Mouse (Mus musculus) megakaryocyte, embryonic 14.5 days (primary cell): ENCODE data around the gene Tmem164. TPM values are rescaled to one million over a fixed set of nuclear protein-coding genes. Genes with fewer than 3 reads are reported as not detected.

ENCODE experiments used
- H3K27me3 ChIP-seq: replicated peaks from 2 replicates; pipeline ENCODE3; 2012; ENCODE audit warnings: inconsistent platforms
- H3K36me3 ChIP-seq: replicated peaks from 2 replicates; pipeline ENCODE3; 2012; ENCODE audit warnings: low read length, inconsistent platforms, mixed read lengths
- H3K4me1 ChIP-seq: 2 replicates; pipeline ENCODE4 v1.6.1; 2012; ENCODE audit warnings: inconsistent platforms
- H3K4me3 ChIP-seq: replicated peaks from 2 replicates; pipeline ENCODE3; 2012; ENCODE audit warnings: moderate library complexity, mild to moderate bottlenecking, inconsistent platforms
- H3K9me3 ChIP-seq: 2 replicates; pipeline ENCODE4 v1.6.1; 2012; ENCODE audit warnings: inconsistent platforms
- FLI1 ChIP-seq: IDR thresholded peaks from 2 replicates; pipeline ENCODE4 v1.6.1; 2012; ENCODE audit warnings: low read length, inconsistent platforms, mixed read lengths
- GATA1 ChIP-seq: IDR thresholded peaks from 3 replicates; pipeline ENCODE4 v1.6.1; 2012; ENCODE audit warnings: mixed read lengths, low read length, inconsistent platforms, borderline replicate concordance
- polyA plus RNA-seq: library from polyadenylated mRNA; stranded (reverse); fragments of >175 nt; gene quantifications from 2 replicates; pipeline ENCODE4 v1.2.3, GENCODE M21; 2012; ENCODE audit warnings: low replicate concordance; ENCODE audit not compliant: insufficient read depth

Tmem164 gene
- polyA plus RNA-seq, 1 experiment: 10.3 TPM

- H3K9me3 ChIP-seq: no peaks in the 10 kb centered on the region
- no peak for TF ChIP-seq GATA1
- no peak for TF ChIP-seq FLI1
- H3K27me3 ChIP-seq: peaks cover 7% of the 10 kb centered on the region
- H3K36me3 ChIP-seq: no peaks in the 10 kb centered on the region
- no peak overlapping the region for H3K4me3 ChIP-seq
- peaks cover 25% of the 10 kb centered on the region for H3K4me1 ChIP-seq
These were observed 8.5 kb upstream of the Tmem164 start for GRCm38 (mm10) chrX:142672701-142673100.

GRCm38 (mm10) chrX:142677193-142677592 is 4.0 kb upstream of the Tmem164 start:
- H3K4me1 ChIP-seq: peaks cover 29% of the 10 kb centered on the region
- TF ChIP-seq FLI1 (no peak), GATA1 (no peak)
- no peaks in the 10 kb centered on the region for H3K36me3 ChIP-seq
- 0 out of 2 replicates have a peak, but pooled peaks cover 2% of the 10 kb centered on the region for H3K9me3 ChIP-seq
- H3K27me3 ChIP-seq: peaks cover 8% of the 10 kb centered on the region
- no peak overlapping the region for H3K4me3 ChIP-seq

- no peak for TF ChIP-seq FLI1
- TF ChIP-seq GATA1: no peak
- Histone ChIP-seq H3K9me3 (0 out of 2 replicates have a peak, but pooled peaks cover 2% of the 10 kb centered on the region), H3K36me3 (peaks cover 2% of the 10 kb centered on the region), H3K27me3 (peaks cover 17% of the 10 kb centered on the region), H3K4me3 (no peak overlapping the region), H3K4me1 (peaks cover 42% of the 10 kb centered on the region)
These were observed 2.4 kb upstream of the Tmem164 start for GRCm38 (mm10) chrX:142678499-142679474.

GRCm38 (mm10) chrX:142679502-142680250 is 1.5 kb upstream of the Tmem164 start:
- H3K27me3 ChIP-seq: peaks cover 17% of the 10 kb centered on the region
- peaks cover 7% of the 10 kb centered on the region for H3K36me3 ChIP-seq
- peaks cover 47% of the 10 kb centered on the region for H3K4me1 ChIP-seq
- TF ChIP-seq GATA1: no peak
- no peak for TF ChIP-seq FLI1
- 0 out of 2 replicates have a peak, but pooled peaks cover 2% of the 10 kb centered on the region for H3K9me3 ChIP-seq
- peak overlapping the region; percentile 94 for H3K4me3 ChIP-seq

- H3K4me3 ChIP-seq: peak overlapping the region; percentile 94
- peaks cover 53% of the 10 kb centered on the region for H3K4me1 ChIP-seq
These were observed 683 bp upstream of the Tmem164 start for GRCm38 (mm10) chrX:142680391-142681055.

GRCm38 (mm10) chrX:142681616-142682141 is 473 bp downstream of the Tmem164 start:
- H3K27me3 ChIP-seq: peaks cover 15% of the 10 kb centered on the region
- H3K36me3 ChIP-seq: peaks cover 19% of the 10 kb centered on the region
- H3K4me1 ChIP-seq: peaks cover 59% of the 10 kb centered on the region
- peak overlapping the region; percentile 94 for H3K4me3 ChIP-seq
- 0 out of 2 replicates have a peak, but pooled peaks cover 2% of the 10 kb centered on the region for H3K9me3 ChIP-seq
- no peak for TF ChIP-seq FLI1
- no peak for TF ChIP-seq GATA1

More at GRCm38 (mm10) chrX:142680391-142681055, 683 bp upstream of the Tmem164 start:
- TF ChIP-seq FLI1: no peak
- TF ChIP-seq GATA1: no peak
- H3K27me3 ChIP-seq: peaks cover 15% of the 10 kb centered on the region
- H3K36me3 ChIP-seq: peaks cover 12% of the 10 kb centered on the region
- 0 out of 2 replicates have a peak, but pooled peaks cover 2% of the 10 kb centered on the region for H3K9me3 ChIP-seq

GRCm38 (mm10) chrX:142682176-142682820 is 1.1 kb downstream of the Tmem164 start:
- TF ChIP-seq GATA1: no peak
- no peak for TF ChIP-seq FLI1
- H3K36me3 ChIP-seq: peaks cover 23% of the 10 kb centered on the region
- H3K9me3 ChIP-seq: 0 out of 2 replicates have a peak, but pooled peaks cover 2% of the 10 kb centered on the region
- peaks cover 15% of the 10 kb centered on the region for H3K27me3 ChIP-seq
- peak overlapping the region; percentile 94 for H3K4me3 ChIP-seq
- H3K4me1 ChIP-seq: peaks cover 56% of the 10 kb centered on the region

- Histone ChIP-seq H3K36me3 (peaks cover 29% of the 10 kb centered on the region), H3K4me3 (peak overlapping the region; percentile 94), H3K9me3 (0 out of 2 replicates have a peak, but pooled peaks cover 2% of the 10 kb centered on the region), H3K4me1 (peaks cover 61% of the 10 kb centered on the region), H3K27me3 (peaks cover 15% of the 10 kb centered on the region)
- TF ChIP-seq FLI1 (no peak), GATA1 (no peak)
These were observed 1.8 kb downstream of the Tmem164 start for GRCm38 (mm10) chrX:142682990-142683389.
